Mouse (Mus musculus): ENCODE results near the gene Hoxb6. TPM values are rescaled to one million over a fixed set of nuclear protein-coding genes. Genes with fewer than 3 reads are reported as not detected.

Gene Hoxb6
- polyA plus RNA-seq, 1 experiment from 2014 or later = 0.08 TPM

GRCm38 (mm10) chr11:96259038-96259437 is 33.2 kb upstream of the Hoxb6 start:
- Histone ChIP-seq H3K9me3 (replicated peaks; ENCODE audit: control insufficient read depth, low read length) (no peaks in the 10 kb centered on the region), H3K4me1 (ENCODE audit: control insufficient read depth, low read depth, low read length) (no peaks in the 10 kb centered on the region), H3K36me3 (ENCODE audit: control insufficient read depth, insufficient read depth) (no peaks in the 10 kb centered on the region), H3K4me3 (ENCODE audit: low read depth, low read length) (no peak overlapping the region), H3K27me3 (ENCODE audit: control insufficient read depth, insufficient read depth, low read depth, low read length) (peaks cover 95% of the 10 kb centered on the region), H3K27ac (ENCODE audit: low read length) (no peak overlapping the region), H3K4me2 (ENCODE audit: low read depth, low read length) (no peak overlapping the region), H3K9ac (ENCODE audit: low read depth, low read length) (no peak overlapping the region)
- WGBS (ENCODE audit: insufficient replicate concordance) = 11% methylated on average over 2 of the region's 2 CpGs
- ATAC-seq (ENCODE audit: low read depth) = no peak

DNA sequence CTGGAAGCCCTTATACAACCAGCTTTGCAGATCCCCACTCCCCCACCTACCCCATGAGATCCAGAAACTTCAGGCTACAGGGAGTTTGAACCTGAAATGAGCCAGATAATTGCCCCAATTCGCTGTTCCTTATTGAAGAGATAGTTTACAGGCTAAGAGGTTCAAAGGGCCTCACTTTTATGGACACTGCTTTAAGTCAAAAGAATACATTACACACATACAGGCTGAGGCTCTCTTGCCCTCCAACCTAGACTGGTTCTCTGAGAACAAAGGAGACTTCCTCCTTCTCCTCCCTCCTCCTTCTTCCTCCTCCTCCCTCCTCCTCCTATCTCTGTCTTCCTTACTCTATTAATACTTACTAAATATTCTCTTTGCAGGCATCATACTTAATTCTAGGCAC is 32.8 kb upstream of the Hoxb6 start:
- Histone ChIP-seq H3K27ac (ENCODE audit: low read length) (no peak overlapping the region), H3K4me2 (ENCODE audit: low read depth, low read length) (no peak overlapping the region), H3K9ac (ENCODE audit: low read depth, low read length) (no peak overlapping the region), H3K36me3 (ENCODE audit: control insufficient read depth, insufficient read depth) (no peaks in the 10 kb centered on the region), H3K4me1 (ENCODE audit: control insufficient read depth, low read depth, low read length) (no peaks in the 10 kb centered on the region), H3K9me3 (replicated peaks; ENCODE audit: control insufficient read depth, low read length) (no peaks in the 10 kb centered on the region), H3K27me3 (ENCODE audit: control insufficient read depth, insufficient read depth, low read depth, low read length) (peaks cover 95% of the 10 kb centered on the region), H3K4me3 (ENCODE audit: low read depth, low read length) (no peak overlapping the region)
- ATAC-seq (ENCODE audit: low read depth) = no peak
- WGBS (ENCODE audit: insufficient replicate concordance) = 7% methylated on average over 1 of the region's 1 CpGs

DNA sequence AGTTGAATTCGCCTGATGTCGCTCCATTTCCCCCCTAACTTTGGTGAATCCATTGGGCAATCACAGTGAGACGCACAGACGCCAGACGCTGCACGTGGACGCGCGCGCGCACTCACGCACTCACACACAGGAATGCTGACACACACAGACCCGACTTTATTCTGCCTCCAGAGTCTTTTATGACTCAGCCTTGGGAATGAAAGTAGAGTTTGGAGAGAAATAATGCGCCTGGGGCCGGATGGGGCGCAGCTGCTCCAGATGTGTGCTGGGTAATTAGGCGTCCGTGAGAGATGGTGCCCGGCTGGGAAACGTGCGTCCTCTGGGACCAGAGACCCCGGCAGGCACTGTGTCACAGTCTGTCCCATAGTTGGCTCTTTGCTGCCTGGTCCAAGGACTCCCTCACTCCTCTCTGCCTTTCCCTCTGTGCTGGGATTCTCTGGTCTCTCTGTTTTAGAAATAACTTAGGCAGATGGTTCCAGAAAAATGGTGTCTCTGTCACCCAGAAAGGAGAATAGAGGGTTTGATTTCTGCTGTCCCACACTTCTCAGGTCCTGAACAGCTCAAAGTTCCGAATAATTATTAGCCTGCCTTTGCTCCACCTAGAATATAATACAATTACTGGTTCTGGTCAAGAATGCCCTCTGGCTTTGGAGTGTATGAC is 31.8 kb upstream of the Hoxb6 start:
- no peak for ATAC-seq (ENCODE audit: low read depth)
- Histone ChIP-seq H3K9ac (ENCODE audit: low read depth, low read length) (no peak overlapping the region), H3K27ac (ENCODE audit: low read length) (no peak overlapping the region), H3K36me3 (ENCODE audit: control insufficient read depth, insufficient read depth) (no peaks in the 10 kb centered on the region), H3K4me1 (ENCODE audit: control insufficient read depth, low read depth, low read length) (no peaks in the 10 kb centered on the region), H3K4me3 (ENCODE audit: low read depth, low read length) (no peak overlapping the region), H3K9me3 (replicated peaks; ENCODE audit: control insufficient read depth, low read length) (no peaks in the 10 kb centered on the region), H3K4me2 (ENCODE audit: low read depth, low read length) (no peak overlapping the region), H3K27me3 (ENCODE audit: control insufficient read depth, insufficient read depth, low read depth, low read length) (peaks cover 94% of the 10 kb centered on the region)
- 9% methylated on average over 23 of the region's 23 CpGs for WGBS (ENCODE audit: insufficient replicate concordance)

DNA sequence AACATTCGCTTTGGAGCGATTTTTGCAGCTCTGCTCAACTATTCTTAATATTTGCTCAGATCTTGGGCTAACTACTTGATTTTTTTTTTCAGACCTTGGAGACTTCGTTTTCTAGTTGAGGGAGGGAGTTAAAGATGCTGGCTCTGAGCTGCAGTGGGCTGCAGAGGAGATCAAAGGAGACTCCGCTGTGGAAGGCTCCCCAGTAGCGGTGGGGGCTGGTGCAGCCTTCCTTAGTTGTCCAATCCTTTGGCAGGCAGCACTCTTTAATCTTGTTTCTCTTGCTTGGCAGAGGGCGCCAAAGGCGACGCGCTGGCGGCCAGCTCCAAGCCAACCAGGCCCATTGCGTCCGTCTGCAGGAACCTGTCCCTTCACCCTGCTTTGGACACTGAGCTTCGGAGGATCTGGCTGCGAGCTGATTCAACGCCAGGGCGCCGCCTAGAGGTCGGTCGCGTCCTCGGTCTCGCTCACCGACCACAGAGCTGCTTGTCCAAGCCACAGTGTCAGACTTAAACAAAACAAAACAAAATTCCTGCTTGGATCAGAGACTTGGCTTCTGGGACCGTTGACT is 30.9 kb upstream of the Hoxb6 start:
- Histone ChIP-seq H3K9me3 (replicated peaks; ENCODE audit: control insufficient read depth, low read length) (no peaks in the 10 kb centered on the region), H3K9ac (ENCODE audit: low read depth, low read length) (no peak overlapping the region), H3K4me1 (ENCODE audit: control insufficient read depth, low read depth, low read length) (no peaks in the 10 kb centered on the region), H3K27ac (ENCODE audit: low read length) (no peak overlapping the region), H3K4me2 (ENCODE audit: low read depth, low read length) (no peak overlapping the region), H3K36me3 (ENCODE audit: control insufficient read depth, insufficient read depth) (no peaks in the 10 kb centered on the region), H3K4me3 (ENCODE audit: low read depth, low read length) (no peak overlapping the region), H3K27me3 (ENCODE audit: control insufficient read depth, insufficient read depth, low read depth, low read length) (peaks cover 94% of the 10 kb centered on the region)
- ATAC-seq (ENCODE audit: low read depth) = no peak
- WGBS (ENCODE audit: insufficient replicate concordance) = 5% methylated on average over 24 of the region's 24 CpGs

- H3K27ac ChIP-seq (ENCODE audit: low read length) = no peak overlapping the region
- H3K4me1 ChIP-seq (ENCODE audit: control insufficient read depth, low read depth, low read length) = no peaks in the 10 kb centered on the region
- no peaks in the 10 kb centered on the region for H3K9me3 ChIP-seq (replicated peaks; ENCODE audit: control insufficient read depth, low read length)
- no peak overlapping the region for H3K4me2 ChIP-seq (ENCODE audit: low read depth, low read length)
- H3K27me3 ChIP-seq (ENCODE audit: control insufficient read depth, insufficient read depth, low read depth, low read length) = peaks cover 94% of the 10 kb centered on the region
- ATAC-seq (ENCODE audit: low read depth) = no peak
- no peak overlapping the region for H3K9ac ChIP-seq (ENCODE audit: low read depth, low read length)
- 24% methylated on average over 6 of the region's 6 CpGs for WGBS (ENCODE audit: insufficient replicate concordance)
- no peak overlapping the region for H3K4me3 ChIP-seq (ENCODE audit: low read depth, low read length)
- H3K36me3 ChIP-seq (ENCODE audit: control insufficient read depth, insufficient read depth) = no peaks in the 10 kb centered on the region
Measured at GRCm38 (mm10) chr11:96262262-96262830, 29.9 kb upstream of the Hoxb6 start.

DNA sequence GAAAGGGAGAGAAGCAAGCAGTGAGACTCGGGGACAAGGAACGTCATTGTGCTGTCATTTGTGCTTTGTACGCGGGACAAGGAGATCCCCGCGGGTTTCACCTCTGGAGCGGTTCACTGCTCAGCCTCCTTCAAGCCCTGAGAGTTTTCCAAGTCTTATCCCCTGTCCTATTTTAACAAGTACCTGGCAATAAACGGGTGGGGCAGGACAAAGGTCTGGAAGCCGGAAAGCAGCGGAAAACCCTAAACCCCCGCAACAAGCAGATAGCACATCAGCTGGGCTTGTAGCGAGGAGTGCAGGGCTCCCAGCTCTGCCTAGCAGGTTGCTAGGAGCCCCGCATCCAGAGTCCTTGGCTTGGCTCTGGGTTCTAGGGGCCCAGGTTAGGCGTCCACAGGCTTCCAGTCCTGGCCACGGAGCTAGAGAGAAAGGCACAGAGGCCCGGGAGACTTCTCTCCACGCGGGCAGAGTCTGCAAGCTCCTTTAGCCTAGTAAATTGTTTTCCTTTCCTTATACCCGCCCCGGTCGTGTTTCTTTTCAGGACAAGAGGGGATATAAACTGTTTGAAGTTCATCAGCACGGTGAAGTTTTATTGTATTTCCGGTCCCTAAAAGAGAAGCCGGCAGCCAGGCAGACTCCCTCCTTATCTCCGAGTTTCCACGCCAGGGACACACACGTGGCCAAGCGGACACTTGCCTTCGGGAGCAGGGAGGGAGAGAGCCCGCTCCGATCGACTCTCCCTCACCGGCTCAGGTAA is 28.5 kb upstream of the Hoxb6 start:
- Histone ChIP-seq H3K9me3 (replicated peaks; ENCODE audit: control insufficient read depth, low read length) (no peaks in the 10 kb centered on the region), H3K27ac (ENCODE audit: low read length) (no peak overlapping the region), H3K36me3 (ENCODE audit: control insufficient read depth, insufficient read depth) (no peaks in the 10 kb centered on the region), H3K9ac (ENCODE audit: low read depth, low read length) (no peak overlapping the region), H3K4me2 (ENCODE audit: low read depth, low read length) (no peak overlapping the region), H3K4me1 (ENCODE audit: control insufficient read depth, low read depth, low read length) (no peaks in the 10 kb centered on the region), H3K27me3 (ENCODE audit: control insufficient read depth, insufficient read depth, low read depth, low read length) (peaks cover 91% of the 10 kb centered on the region), H3K4me3 (ENCODE audit: low read depth, low read length) (no peak overlapping the region)
- 4% methylated on average over 33 of the region's 33 CpGs for WGBS (ENCODE audit: insufficient replicate concordance)
- no peak for ATAC-seq (ENCODE audit: low read depth)

DNA sequence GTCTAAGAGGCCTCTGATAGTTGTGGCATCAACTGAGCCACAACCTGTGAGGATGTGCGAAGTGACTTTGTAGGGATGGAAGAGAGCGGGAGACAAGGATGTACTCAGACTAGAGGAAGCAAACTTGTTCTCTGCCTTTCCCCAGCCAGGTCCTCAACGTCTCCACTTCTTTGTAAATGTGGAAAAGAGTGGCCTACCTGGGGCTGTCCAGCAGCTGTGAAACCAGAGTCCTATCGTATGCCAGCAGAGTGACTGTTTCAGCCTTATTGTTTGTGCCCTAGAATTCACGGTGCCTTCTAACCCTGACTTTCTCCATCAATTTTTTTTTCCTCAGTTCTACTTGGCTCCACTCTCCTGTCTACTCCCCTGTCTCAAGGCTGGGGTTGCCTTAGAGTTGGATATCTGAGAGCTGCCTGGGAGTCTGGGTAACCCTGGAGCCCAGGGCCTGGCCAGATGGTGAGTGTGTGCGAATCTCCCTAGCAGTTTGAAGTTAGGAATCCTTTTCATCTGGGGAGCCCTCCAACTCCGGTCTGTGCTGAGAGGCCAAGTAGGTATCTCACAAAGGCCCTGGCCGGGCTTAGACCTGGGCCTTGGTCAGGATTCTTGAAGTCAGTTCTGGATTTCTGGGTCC is 27.8 kb upstream of the Hoxb6 start:
- Histone ChIP-seq H3K9ac (ENCODE audit: low read depth, low read length) (no peak overlapping the region), H3K27ac (ENCODE audit: low read length) (no peak overlapping the region), H3K27me3 (ENCODE audit: control insufficient read depth, insufficient read depth, low read depth, low read length) (peaks cover 91% of the 10 kb centered on the region), H3K4me2 (ENCODE audit: low read depth, low read length) (no peak overlapping the region), H3K4me3 (ENCODE audit: low read depth, low read length) (no peak overlapping the region), H3K36me3 (ENCODE audit: control insufficient read depth, insufficient read depth) (no peaks in the 10 kb centered on the region), H3K9me3 (replicated peaks; ENCODE audit: control insufficient read depth, low read length) (no peaks in the 10 kb centered on the region), H3K4me1 (ENCODE audit: control insufficient read depth, low read depth, low read length) (no peaks in the 10 kb centered on the region)
- ATAC-seq (ENCODE audit: low read depth) = no peak
- WGBS (ENCODE audit: insufficient replicate concordance) = 32% methylated on average over 8 of the region's 8 CpGs

DNA sequence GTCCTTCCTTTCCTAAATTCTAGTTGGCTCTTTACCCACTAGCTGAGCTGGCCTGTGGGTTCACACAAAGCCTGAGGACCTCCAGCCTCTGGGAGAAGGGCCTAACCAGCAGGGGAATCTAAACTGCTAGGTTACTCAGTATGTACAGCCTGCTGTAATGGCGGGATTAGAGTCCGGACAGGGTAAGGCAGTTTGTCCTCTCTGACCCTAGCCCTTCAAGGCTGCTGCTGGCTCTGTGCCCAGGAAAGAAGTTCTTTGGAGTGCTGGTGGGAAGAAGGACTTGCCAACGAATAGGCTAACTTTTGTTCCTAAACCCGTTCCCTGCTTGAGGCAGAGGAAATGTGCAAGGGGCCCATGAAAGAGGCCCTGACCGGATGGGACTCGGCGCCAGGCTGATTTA is 26.3 kb upstream of the Hoxb6 start:
- no peaks in the 10 kb centered on the region for H3K36me3 ChIP-seq (ENCODE audit: control insufficient read depth, insufficient read depth)
- 11% methylated on average over 7 of the region's 7 CpGs for WGBS (ENCODE audit: insufficient replicate concordance)
- no peak for ATAC-seq (ENCODE audit: low read depth)
- no peak overlapping the region for H3K27ac ChIP-seq (ENCODE audit: low read length)
- H3K9ac ChIP-seq (ENCODE audit: low read depth, low read length) = no peak overlapping the region
- H3K9me3 ChIP-seq (replicated peaks; ENCODE audit: control insufficient read depth, low read length) = no peaks in the 10 kb centered on the region
- no peak overlapping the region for H3K4me2 ChIP-seq (ENCODE audit: low read depth, low read length)
- H3K27me3 ChIP-seq (ENCODE audit: control insufficient read depth, insufficient read depth, low read depth, low read length) = peaks cover 93% of the 10 kb centered on the region
- H3K4me3 ChIP-seq (ENCODE audit: low read depth, low read length) = no peak overlapping the region
- no peaks in the 10 kb centered on the region for H3K4me1 ChIP-seq (ENCODE audit: control insufficient read depth, low read depth, low read length)

Data from liver, embryonic 16.5 days (tissue).